Mouse (Mus musculus) liver, postnatal 0 days (tissue): ENCODE data around the gene Riox2.

ENCODE experiments used
- CTCF ChIP-seq: sonication (generic); IDR thresholded peaks from 2 replicates; pipeline ENCODE4 v1.5.1; 2016; ENCODE audit warnings: antibody characterized with exemption, low read depth
- EP300 ChIP-seq: IDR thresholded peaks from 2 replicates; pipeline ENCODE4 v1.6.1; 2016; ENCODE audit warnings: antibody characterized with exemption, low read depth, mild to moderate bottlenecking

GRCm38 (mm10) chr16:59451813-59452212 lies 19.8 kb upstream of the Riox2 start:
- TF ChIP-seq CTCF (no peak), EP300 (no peak)
